Comparison of ENCODE assay signal across 8 mouse cellular contexts in genomic region chr1:65312118-65312517, GRCm38 (mm10). TPM values are rescaled to one million over a fixed set of nuclear protein-coding genes. Genes with fewer than 3 reads are reported as not detected.
DNase-seq lines count a peak whose midpoint lies in the region; ATAC-seq lines count a peak whose summit lies in the region.

No protein-coding gene starts in this region.

- H3K27me3 ChIP-seq in midbrain, embryonic 14.5 days (ENCODE audit: control insufficient read depth, insufficient read depth, low read length): peaks cover 15% of the 10 kb centered on the region

- peak overlapping the region; percentile 92 for H3K4me2 ChIP-seq in midbrain, embryonic 14.5 days (ENCODE audit: low read length)

- H3K4me1 ChIP-seq in midbrain, embryonic 14.5 days (ENCODE audit: control insufficient read depth, insufficient read depth, low read length): peaks cover 7% of the 10 kb centered on the region

- ATAC-seq in midbrain, embryonic 14.5 days (ENCODE audit: low FRiP score, low TSS enrichment): 0 out of 2 replicates have a peak, but pooled peaks have one; percentile 17

- peak; percentile 39 for DNase-seq in adrenal gland, postnatal 14 days
- DNase-seq in adrenal gland, postnatal 25 days: no peak
- peak; percentile 9 for DNase-seq in urinary bladder, postnatal 25 days (ENCODE audit: low spot score)
- no peak for DNase-seq in urinary bladder, adult 2 months (ENCODE audit: low spot score)
- DNase-seq in gonadal fat pad, adult 2 months (ENCODE audit: low read depth): peak; percentile 1
- DNase-seq in layer of hippocampus, adult 9-10 months (ENCODE audit: low spot score): peak; percentile 43
- DNase-seq in midbrain, embryonic 14.5 days: peak; percentile 90
- no peak for DNase-seq in c-Kit-positive CD71-positive TER-119-positive erythroid progenitor cells, embryonic 14.5 days (ENCODE audit: low spot score)

- WGBS in midbrain, embryonic 14.5 days: 13% methylated on average over 7 of the region's 7 CpGs

- H3K9me3 ChIP-seq in midbrain, embryonic 14.5 days (ENCODE audit: control insufficient read depth, low read length): no peaks in the 10 kb centered on the region

- H3K4me3 ChIP-seq in midbrain, embryonic 14.5 days (replicated peaks; ENCODE audit: low read depth, low read length): peak overlapping the region; percentile 40

- H3K27ac ChIP-seq in midbrain, embryonic 14.5 days (replicated peaks; ENCODE audit: low read depth, low read length): no peak overlapping the region

- no peaks in the 10 kb centered on the region for H3K36me3 ChIP-seq in midbrain, embryonic 14.5 days (ENCODE audit: control insufficient read depth, insufficient read depth, low read length)

- 0 out of 2 replicates have a peak overlapping the region, but pooled peaks have one; percentile 24 for H3K9ac ChIP-seq in midbrain, embryonic 14.5 days (replicated peaks; ENCODE audit: low read length)

RNA-seq across cellular contexts. Expression of gene Pth2r, which starts 30.3 kb away (rescaled TPM):
- not detected in 2 replicates for total RNA-seq in adrenal gland, postnatal 14 days (2021)
- not detected in 2 replicates for total RNA-seq in adrenal gland, postnatal 25 days (2021)
- polyA plus RNA-seq in urinary bladder, adult 2 months (2012; rRNA removed): 0.04 TPM in 1 of 2 replicates, not detected in the other
- 0.05 TPM in 2 replicates for polyA plus RNA-seq in gonadal fat pad, adult 2 months (2012; rRNA removed)
- polyA plus RNA-seq in midbrain, embryonic 14.5 days (2014; fragmentation: Nextera tagmentation; extraction: Ambion mirVana): 0.93 and 1.1 TPM in 2 replicates

Comparison
In these comparisons a context has a peak if more than half of its experiments do, and no peak if none do; other contexts are left out.
1. DNase-seq: peak in adrenal gland, postnatal 14 days (single experiment), urinary bladder, postnatal 25 days (single experiment), gonadal fat pad, adult 2 months (single experiment), layer of hippocampus, adult 9-10 months (single experiment) and midbrain, embryonic 14.5 days (single experiment); none in adrenal gland, postnatal 25 days (single experiment), urinary bladder, adult 2 months (single experiment) and c-Kit-positive CD71-positive TER-119-positive erythroid progenitor cells, embryonic 14.5 days (single experiment).